Comparison of ENCODE assay signal across 7 mouse cellular contexts in the genomic region with DNA sequence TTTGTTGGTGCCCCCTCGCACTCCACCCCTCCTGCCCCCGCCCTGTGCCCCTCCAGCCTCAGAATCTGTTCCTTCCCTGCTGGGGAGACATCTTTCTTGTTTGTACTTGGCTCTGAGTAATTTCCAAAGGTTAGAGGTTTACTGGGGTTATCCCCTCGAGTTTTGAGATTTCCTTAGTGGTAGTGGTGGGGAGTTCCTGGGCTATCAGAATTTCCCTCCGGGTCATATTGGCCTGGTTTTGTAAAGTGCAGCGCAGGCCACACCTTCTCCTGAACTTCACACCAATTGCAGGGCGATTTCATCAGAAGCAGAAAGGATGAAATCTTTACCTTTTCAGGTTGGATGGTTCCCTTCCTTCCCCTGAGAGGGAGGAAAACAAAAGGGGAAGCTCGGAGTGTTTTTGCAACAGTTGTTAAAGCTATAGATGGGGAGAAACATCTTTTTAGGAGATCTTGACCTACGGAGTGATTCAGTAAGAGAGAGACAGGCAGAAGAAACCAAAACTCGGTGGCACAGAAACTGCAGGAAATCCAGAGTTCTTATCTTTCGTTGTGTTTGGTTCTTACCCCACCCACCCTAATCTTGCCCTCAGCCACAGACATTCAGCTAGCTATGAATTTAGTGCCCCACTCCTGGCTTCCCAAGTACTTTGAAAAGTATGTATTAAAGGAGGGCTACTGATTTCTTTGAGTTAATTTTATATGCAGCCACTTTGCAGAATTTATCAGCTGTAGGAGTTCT. TPM values are rescaled to one million over a fixed set of nuclear protein-coding genes. Genes with fewer than 3 reads are reported as not detected.
DNase-seq lines count a peak whose midpoint lies in the region; ATAC-seq lines count a peak whose summit lies in the region.

No protein-coding gene starts in this region.

- ATAC-seq in CD4-positive, CD25-positive, alpha-beta regulatory T cell, adult 4 months = peak; percentile 66
- peak; percentile 52 for ATAC-seq in granulocyte monocyte progenitor cell, adult 5-6 weeks (replicated peaks; ENCODE audit: poor library complexity, severe bottlenecking)
- ATAC-seq in liver, embryonic 16.5 days (ENCODE audit: low read depth) = peak; percentile 39; the same call in 1 of the 2 replicates

- peak overlapping the region; percentile 60; the same call in 1 of the 2 replicates for H3K27ac ChIP-seq in liver, embryonic 16.5 days (ENCODE audit: low read length)

- no peaks in the 10 kb centered on the region; the same call in 1 of the 2 replicates for H3K36me3 ChIP-seq in liver, embryonic 16.5 days (ENCODE audit: control insufficient read depth, insufficient read depth)

- no peaks in the 10 kb centered on the region for H3K9me3 ChIP-seq in liver, embryonic 16.5 days (replicated peaks; ENCODE audit: control insufficient read depth, low read length)

- H3K27me3 ChIP-seq in liver, embryonic 16.5 days (ENCODE audit: control insufficient read depth, insufficient read depth, low read depth, low read length) = peaks cover 11% of the 10 kb centered on the region

- H3K4me2 ChIP-seq in liver, embryonic 16.5 days (ENCODE audit: low read depth, low read length) = peak overlapping the region; percentile 65

- peak; percentile 68 for DNase-seq in 416B (ENCODE audit: low read depth)
- no peak for DNase-seq in cerebellum, postnatal 25 days
- no peak for DNase-seq in testis, postnatal 14 days (ENCODE audit: low spot score)
- DNase-seq in B cell, adult 2 months = no peak

- peak overlapping the region; percentile 64 for H3K4me3 ChIP-seq in liver, embryonic 16.5 days (ENCODE audit: low read depth, low read length)

- 6% methylated on average over 10 of the region's 10 CpGs for WGBS in liver, embryonic 16.5 days (ENCODE audit: insufficient replicate concordance)

- peak overlapping the region; percentile 62 for H3K9ac ChIP-seq in liver, embryonic 16.5 days (ENCODE audit: low read depth, low read length)

- peaks cover 7% of the 10 kb centered on the region for H3K4me1 ChIP-seq in liver, embryonic 16.5 days (ENCODE audit: control insufficient read depth, low read depth, low read length)

RNA-seq across cellular contexts. Expression of a gene that starts 1.0 kb away (rescaled TPM):
- 10 to 100 TPM; 55.3 to 74.9 TPM for polyA plus RNA-seq in CD4-positive, CD25-positive, alpha-beta regulatory T cell, adult 4 months (2017; shearing (Covaris generic))
- total RNA-seq in granulocyte monocyte progenitor cell, adult 5-6 weeks (2014; fragmentation: Nextera tagmentation) = 3.3 and 4.6 TPM in 2 replicates
- 6.3 and 6.5 TPM in 2 replicates for total RNA-seq in granulocyte monocyte progenitor cell, adult 5-6 weeks (2017)
- 11.7 and 13.8 TPM in 2 replicates for polyA plus RNA-seq in liver, embryonic 16.5 days (2015; fragmentation: Nextera tagmentation; extraction: Ambion mirVana)
